Comparison of ENCODE assay signal across 10 mouse cellular contexts in the genomic region with DNA sequence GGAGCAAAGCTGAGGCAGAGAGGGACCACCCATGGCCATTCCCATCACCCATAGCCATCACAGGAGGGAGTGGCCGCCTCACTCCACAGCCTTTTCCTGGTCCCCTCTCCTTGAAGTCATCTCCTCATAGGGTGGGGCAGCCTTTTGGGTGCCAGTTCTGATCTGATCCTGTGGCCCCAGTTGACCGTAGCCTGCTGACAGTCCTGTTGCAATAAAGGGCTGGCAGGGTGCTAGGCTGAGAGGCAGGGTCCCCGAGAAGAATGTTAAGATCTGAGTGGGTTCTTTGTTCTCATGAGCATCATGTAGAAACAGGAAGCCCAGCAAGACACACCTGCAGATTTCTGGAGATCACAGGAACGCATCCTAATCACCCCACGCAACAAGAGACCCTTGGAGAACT. TPM values are rescaled to one million over a fixed set of nuclear protein-coding genes. Genes with fewer than 3 reads are reported as not detected.
DNase-seq lines count a peak whose midpoint lies in the region; ATAC-seq and TF ChIP-seq lines count a peak whose summit lies in the region.
"Had no signal": no experiment of that assay in that cellular context is flagged by ENCODE, and none has a peak within 500 bp of the region (broad histone marks: within the 10 kb centered on the region; RNA-seq: fewer than 3 reads in every experiment).

No protein-coding gene starts in this region.

- peak overlapping the region; percentile 81 for H3K4me3 ChIP-seq in heart, adult 2 months
- H3K4me3 ChIP-seq in embryonic facial prominence, embryonic 13.5 days: peak overlapping the region; percentile 68
- H3K4me3 ChIP-seq in hindbrain, postnatal 0 days (ENCODE audit: low read length): peak overlapping the region; percentile 39
- H3K4me3 ChIP-seq in midbrain, embryonic 11.5 days (ENCODE audit: low read depth, low read length): no peak overlapping the region

- peak overlapping the region; percentile 75 for H3K9ac ChIP-seq in heart, adult 2 months (ENCODE audit: low read depth, low read length)
- peak overlapping the region; percentile 86 for H3K9ac ChIP-seq in embryonic facial prominence, embryonic 13.5 days
- H3K9ac ChIP-seq in hindbrain, postnatal 0 days (replicated peaks; ENCODE audit: low read length): no peak overlapping the region
- no peak overlapping the region for H3K9ac ChIP-seq in midbrain, embryonic 11.5 days (ENCODE audit: low read length)

- no peaks in the 10 kb centered on the region for H3K79me2 ChIP-seq in heart, adult 2 months (replicated peaks; ENCODE audit: control insufficient read depth, insufficient read depth, low read length)

- H3K27ac ChIP-seq in heart, adult 2 months: peak overlapping the region; percentile 97
- no peak overlapping the region for H3K27ac ChIP-seq in embryonic facial prominence, embryonic 13.5 days
- H3K27ac ChIP-seq in hindbrain, postnatal 0 days: no peak overlapping the region
- H3K27ac ChIP-seq in midbrain, embryonic 11.5 days (ENCODE audit: low read depth, low read length): no peak overlapping the region

- peaks cover 24% of the 10 kb centered on the region for H3K4me1 ChIP-seq in heart, adult 2 months (ENCODE audit: control insufficient read depth, insufficient read depth, low read length)
- peaks cover 46% of the 10 kb centered on the region for H3K4me1 ChIP-seq in embryonic facial prominence, embryonic 13.5 days
- H3K4me1 ChIP-seq in hindbrain, postnatal 0 days (ENCODE audit: insufficient read depth, low read length): peaks cover 9% of the 10 kb centered on the region
- H3K4me1 ChIP-seq in midbrain, embryonic 11.5 days (ENCODE audit: control insufficient read depth, insufficient read depth, low read length): peaks cover 16% of the 10 kb centered on the region

- TF ChIP-seq CTCF in heart, adult 2 months (IDR thresholded peaks at IDR 0.05): no peak
- TF ChIP-seq CTCF in hindbrain, postnatal 0 days (IDR thresholded peaks at IDR 0.05; ENCODE audit: low read depth): no peak

- peak; percentile 55 to 62 for DNase-seq in heart, adult 2 months
- no peak for DNase-seq in heart, postnatal 25 days (ENCODE audit: low spot score)
- DNase-seq in hindbrain, postnatal 0 days (ENCODE audit: low spot score): no peak
- DNase-seq in midbrain, embryonic 11.5 days (ENCODE audit: low spot score, missing footprints): no peak
- no peak for DNase-seq in right cerebral cortex, adult 18-20 months
- no peak for DNase-seq in left cerebral cortex, postnatal 4 days
- no peak for DNase-seq in frontal cortex, postnatal 10 days (ENCODE audit: low spot score in 2 of 2)
- DNase-seq: thymus, adult 2 months had no signal

- no peak for ATAC-seq in embryonic facial prominence, embryonic 13.5 days (ENCODE audit: insufficient number of reproducible peaks, insufficient read depth, low FRiP score, low TSS enrichment, low read depth)
- no peak for ATAC-seq in hindbrain, postnatal 0 days
- no peak for ATAC-seq in midbrain, embryonic 11.5 days (ENCODE audit: low FRiP score)

- H3K36me3 ChIP-seq in heart, adult 2 months (ENCODE audit: control insufficient read depth, insufficient read depth, low read length): peaks cover 6% of the 10 kb centered on the region; the same call in 1 of the 2 replicates
- H3K36me3 ChIP-seq in embryonic facial prominence, embryonic 13.5 days: no peaks in the 10 kb centered on the region; the same call in 1 of the 2 replicates
- no peaks in the 10 kb centered on the region for H3K36me3 ChIP-seq in hindbrain, postnatal 0 days (ENCODE audit: insufficient read depth, low read length)
- no peaks in the 10 kb centered on the region for H3K36me3 ChIP-seq in midbrain, embryonic 11.5 days (ENCODE audit: control insufficient read depth, insufficient read depth, low read length)

- 49% methylated on average over 5 of the region's 5 CpGs for WGBS in heart, adult 2 months
- 78% methylated on average over 5 of the region's 5 CpGs for WGBS in embryonic facial prominence, embryonic 13.5 days
- 87% methylated on average over 5 of the region's 5 CpGs for WGBS in hindbrain, postnatal 0 days
- 88% methylated on average over 5 of the region's 5 CpGs for WGBS in midbrain, embryonic 11.5 days

- peak overlapping the region; percentile 72 for H3K4me2 ChIP-seq in embryonic facial prominence, embryonic 13.5 days
- peak overlapping the region; percentile 70 for H3K4me2 ChIP-seq in hindbrain, postnatal 0 days (ENCODE audit: low read depth, low read length)
- peak overlapping the region; percentile 90 for H3K4me2 ChIP-seq in midbrain, embryonic 11.5 days

- TF ChIP-seq EP300 in heart, adult 2 months (IDR thresholded peaks at IDR 0.05; ENCODE audit: insufficient read depth, low read depth, low read length): no peak

- H3K27me3 ChIP-seq in heart, adult 2 months (ENCODE audit: control insufficient read depth, insufficient read depth, low read length): no peaks in the 10 kb centered on the region
- no peaks in the 10 kb centered on the region for H3K27me3 ChIP-seq in embryonic facial prominence, embryonic 13.5 days
- H3K27me3 ChIP-seq in hindbrain, postnatal 0 days (ENCODE audit: insufficient read depth, low read length): no peaks in the 10 kb centered on the region
- no peaks in the 10 kb centered on the region for H3K27me3 ChIP-seq in midbrain, embryonic 11.5 days (ENCODE audit: control insufficient read depth, insufficient read depth, low read length)

- peak; percentile 66 for TF ChIP-seq POLR2A in heart, adult 2 months (IDR thresholded peaks at IDR 0.05; ENCODE audit: insufficient read depth, low read depth, low read length)

- intact Hi-C loops in heart, adult 2 months (cut with DNase I): no loop called here
- intact Hi-C loops in heart, postnatal 25 days (cut with DNase I): no loop called here
- intact Hi-C loops in left cerebral cortex, postnatal 4 days (cut with DNase I): no loop called here

- no peaks in the 10 kb centered on the region for H3K9me3 ChIP-seq in embryonic facial prominence, embryonic 13.5 days
- H3K9me3 ChIP-seq in hindbrain, postnatal 0 days (ENCODE audit: low read length): no peaks in the 10 kb centered on the region
- H3K9me3 ChIP-seq in midbrain, embryonic 11.5 days (ENCODE audit: control insufficient read depth, low read length): no peaks in the 10 kb centered on the region

RNA-seq across cellular contexts. Expression of gene Hspa12b, which starts 1.1 kb away (rescaled TPM):
- 10 to 100 TPM; 29.7 to 31.4 TPM for total RNA-seq in heart, adult 2 months (2021)
- polyA plus RNA-seq in heart, adult 2 months (2012; rRNA removed): 21.9 and 27.8 TPM in 2 replicates
- total RNA-seq in heart, postnatal 25 days (2021): 10 to 100 TPM; 32.5 to 43.1 TPM
- polyA plus RNA-seq in embryonic facial prominence, embryonic 13.5 days (2015; fragmentation: Nextera tagmentation; extraction: Ambion mirVana): 18.2 TPM in 2 replicates
- 7.2 and 11.2 TPM in 2 replicates for total RNA-seq in hindbrain, postnatal 0 days (2014; rRNA removed)
- polyA plus RNA-seq in hindbrain, postnatal 0 days (2015; fragmentation: Nextera tagmentation; extraction: Ambion mirVana): 3.3 and 3.7 TPM in 2 replicates
- polyA plus RNA-seq in midbrain, embryonic 11.5 days (2014; fragmentation: Nextera tagmentation; extraction: Ambion mirVana): 2.9 and 3.3 TPM in 2 replicates
- 1 to 10 TPM; 9.0 to 9.7 TPM for total RNA-seq in left cerebral cortex, postnatal 4 days (2021)

RNA-seq across cellular contexts. Expression of gene Gm11037, which starts 5.1 kb away (rescaled TPM):
- total RNA-seq in heart, adult 2 months (2021): not detected
- polyA plus RNA-seq in heart, adult 2 months (2012; rRNA removed): not detected in 2 replicates
- total RNA-seq in heart, postnatal 25 days (2021): not detected
- polyA plus RNA-seq in embryonic facial prominence, embryonic 13.5 days (2015; fragmentation: Nextera tagmentation; extraction: Ambion mirVana): not detected in 2 replicates
- not detected in 2 replicates for total RNA-seq in hindbrain, postnatal 0 days (2014; rRNA removed)
- polyA plus RNA-seq in hindbrain, postnatal 0 days (2015; fragmentation: Nextera tagmentation; extraction: Ambion mirVana): not detected in 2 replicates
- polyA plus RNA-seq in midbrain, embryonic 11.5 days (2014; fragmentation: Nextera tagmentation; extraction: Ambion mirVana): not detected in 2 replicates
- not detected for total RNA-seq in left cerebral cortex, postnatal 4 days (2021)
- total RNA-seq: left cerebral cortex, postnatal 36 days had no signal
- polyA plus RNA-seq: thymus, adult 2 months had no signal

RNA-seq across cellular contexts. Expression of gene 1700037H04Rik, which starts 31.7 kb away (rescaled TPM):
- 10 to 100 TPM in 1 of 2 experiments, 1 to 10 TPM in 1; 9.8 to 11.3 TPM for total RNA-seq in heart, adult 2 months (2021)
- polyA plus RNA-seq in heart, adult 2 months (2012; rRNA removed): 33.6 and 48.9 TPM in 2 replicates
- 10 to 100 TPM; 11.5 to 12.2 TPM for total RNA-seq in heart, postnatal 25 days (2021)
- polyA plus RNA-seq in embryonic facial prominence, embryonic 13.5 days (2015; fragmentation: Nextera tagmentation; extraction: Ambion mirVana): 67.5 and 71.4 TPM in 2 replicates
- 155 and 157 TPM in 2 replicates for total RNA-seq in hindbrain, postnatal 0 days (2014; rRNA removed)
- 76.0 and 79.3 TPM in 2 replicates for polyA plus RNA-seq in hindbrain, postnatal 0 days (2015; fragmentation: Nextera tagmentation; extraction: Ambion mirVana)
- 112 and 122 TPM in 2 replicates for polyA plus RNA-seq in midbrain, embryonic 11.5 days (2014; fragmentation: Nextera tagmentation; extraction: Ambion mirVana)
- total RNA-seq in left cerebral cortex, postnatal 4 days (2021): 10 to 100 TPM; 57.3 to 59.2 TPM

RNA-seq across cellular contexts. Expression of gene Siglec1, which starts 41.6 kb away (rescaled TPM):
- total RNA-seq in heart, adult 2 months (2021): 1 to 10 TPM; 2.1 to 2.5 TPM
- polyA plus RNA-seq in heart, adult 2 months (2012; rRNA removed): 3.1 and 3.3 TPM in 2 replicates
- 1 to 10 TPM; 1.6 to 2.2 TPM for total RNA-seq in heart, postnatal 25 days (2021)
- 0.07 and 0.18 TPM in 2 replicates for polyA plus RNA-seq in embryonic facial prominence, embryonic 13.5 days (2015; fragmentation: Nextera tagmentation; extraction: Ambion mirVana)
- total RNA-seq in hindbrain, postnatal 0 days (2014; rRNA removed): 0.75 and 0.99 TPM in 2 replicates
- polyA plus RNA-seq in hindbrain, postnatal 0 days (2015; fragmentation: Nextera tagmentation; extraction: Ambion mirVana): 0.19 and 0.28 TPM in 2 replicates
- polyA plus RNA-seq in midbrain, embryonic 11.5 days (2014; fragmentation: Nextera tagmentation; extraction: Ambion mirVana): 0.10 TPM in 2 replicates
- total RNA-seq in left cerebral cortex, postnatal 4 days (2021): under 1 TPM; 0.56 to 0.85 TPM

RNA-seq across cellular contexts. Expression of gene Cenpb, which starts 51.7 kb away (rescaled TPM):
- total RNA-seq in heart, adult 2 months (2021): 10 to 100 TPM; 71.9 to 92.6 TPM
- polyA plus RNA-seq in heart, adult 2 months (2012; rRNA removed): 57.1 and 58.5 TPM in 2 replicates
- 10 to 100 TPM; 76.6 to 80.9 TPM for total RNA-seq in heart, postnatal 25 days (2021)
- 12.3 and 12.4 TPM in 2 replicates for polyA plus RNA-seq in embryonic facial prominence, embryonic 13.5 days (2015; fragmentation: Nextera tagmentation; extraction: Ambion mirVana)
- 106 and 112 TPM in 2 replicates for total RNA-seq in hindbrain, postnatal 0 days (2014; rRNA removed)
- 12.8 and 14.4 TPM in 2 replicates for polyA plus RNA-seq in hindbrain, postnatal 0 days (2015; fragmentation: Nextera tagmentation; extraction: Ambion mirVana)
- 8.7 and 9.5 TPM in 2 replicates for polyA plus RNA-seq in midbrain, embryonic 11.5 days (2014; fragmentation: Nextera tagmentation; extraction: Ambion mirVana)
- total RNA-seq in left cerebral cortex, postnatal 4 days (2021): 100 to 1,000 TPM; 103 to 108 TPM

Comparison
In these comparisons a context has a peak if more than half of its experiments do, and no peak if none do; other contexts are left out.
1. DNase-seq: peak in heart, adult 2 months (2 of 2); none in heart, postnatal 25 days (single experiment), hindbrain, postnatal 0 days (single experiment), midbrain, embryonic 11.5 days (single experiment), right cerebral cortex, adult 18-20 months (single experiment), left cerebral cortex, postnatal 4 days (single experiment) and frontal cortex, postnatal 10 days (0 of 2).
2. H3K9ac ChIP-seq: peak in heart, adult 2 months (single experiment) and embryonic facial prominence, embryonic 13.5 days (single experiment); none in hindbrain, postnatal 0 days (single experiment) and midbrain, embryonic 11.5 days (single experiment).
3. RNA of gene 1700037H04Rik, which starts 31.7 kb away (total RNA-seq): 155 to 157 TPM in hindbrain, postnatal 0 days and 57.3 to 59.2 TPM in left cerebral cortex, postnatal 4 days; 11.5 to 12.2 TPM in heart, postnatal 25 days and 9.8 to 11.3 TPM in heart, adult 2 months; every median in the first group is over 4 times any median in the second.
4. Peak in every context shown above with its lines, with median percentiles within 50 percentile points of each other: H3K4me2 ChIP-seq.